Mouse (Mus musculus) stomach, embryonic 16.5 days (tissue): ENCODE data around the gene Ifit3b. TPM values are rescaled to one million over a fixed set of nuclear protein-coding genes. Genes with fewer than 3 reads are reported as not detected.
"Not testable (repeated sequence)": the region's sequence is repeated elsewhere in the genome, so short reads cannot be mapped to it uniquely, and the experiment has no call there.

Experiments
- ATAC-seq: fragments of 200-750 bp; cut with Nextera tagmentation; 2 replicates; pipeline ENCODE4 v1.8.0; 2017; ENCODE audit warnings: moderate number of reproducible peaks, moderate TSS enrichment; ENCODE audit not compliant: insufficient read depth, low FRiP score
- H3K27ac ChIP-seq: fragments of 300-500 bp; sonication (generic); 2 replicates; pipeline ENCODE4 v1.5.1; 2014; ENCODE audit warnings: low read length
- H3K27me3 ChIP-seq: fragments of 300-500 bp; sonication (generic); 2 replicates; pipeline ENCODE4 v1.6.1; 2014; ENCODE audit warnings: low read length, control low read depth, mixed read lengths; ENCODE audit not compliant: control insufficient read depth, insufficient read depth
- H3K36me3 ChIP-seq: fragments of 300-500 bp; sonication (generic); 2 replicates; pipeline ENCODE4 v1.6.1; 2014; ENCODE audit warnings: low read length; ENCODE audit not compliant: control insufficient read depth, insufficient read depth
- H3K4me1 ChIP-seq: fragments of 300-500 bp; sonication (generic); 2 replicates; pipeline ENCODE4 v1.6.1; 2014; ENCODE audit warnings: low read length, control low read depth, mixed read lengths; ENCODE audit not compliant: control insufficient read depth, insufficient read depth
- H3K4me2 ChIP-seq: fragments of 300-500 bp; sonication (generic); 2 replicates; pipeline ENCODE4 v1.6.1; 2014; ENCODE audit warnings: low read depth, low read length, mixed read lengths
- H3K4me3 ChIP-seq: fragments of 300-500 bp; sonication (generic); replicated peaks from 2 replicates; pipeline ENCODE4 v1.5.1; 2014; ENCODE audit warnings: mild to moderate bottlenecking, low read length
- H3K9ac ChIP-seq: fragments of 300-500 bp; sonication (generic); 2 replicates; pipeline ENCODE4 v1.6.1; 2014; ENCODE audit warnings: low read length
- H3K9me3 ChIP-seq: fragments of 300-500 bp; sonication (generic); replicated peaks from 2 replicates; pipeline ENCODE4 v1.6.1; 2016; ENCODE audit warnings: low read length, control low read depth; ENCODE audit not compliant: control insufficient read depth
- WGBS: fragments of 180-500 bp; shearing (Covaris S2); extraction: QIAGEN DNeasy Blood & Tissue Kit; methylation state at CpG from one replicate; pipeline ENCODE4 v1.1.7; 2014; 5-methylcytosine and 5-hydroxymethylcytosine counted together
- polyA plus RNA-seq: library from polyadenylated mRNA; unstranded; fragments of >200 nt; fragmentation: Nextera tagmentation; extraction: Ambion mirVana; gene quantifications from 2 replicates; pipeline ENCODE4 v1.2.1, GENCODE M21; 2015

Gene Ifit3b
- 0.17 and 0.30 TPM in 2 replicates for polyA plus RNA-seq

DNA sequence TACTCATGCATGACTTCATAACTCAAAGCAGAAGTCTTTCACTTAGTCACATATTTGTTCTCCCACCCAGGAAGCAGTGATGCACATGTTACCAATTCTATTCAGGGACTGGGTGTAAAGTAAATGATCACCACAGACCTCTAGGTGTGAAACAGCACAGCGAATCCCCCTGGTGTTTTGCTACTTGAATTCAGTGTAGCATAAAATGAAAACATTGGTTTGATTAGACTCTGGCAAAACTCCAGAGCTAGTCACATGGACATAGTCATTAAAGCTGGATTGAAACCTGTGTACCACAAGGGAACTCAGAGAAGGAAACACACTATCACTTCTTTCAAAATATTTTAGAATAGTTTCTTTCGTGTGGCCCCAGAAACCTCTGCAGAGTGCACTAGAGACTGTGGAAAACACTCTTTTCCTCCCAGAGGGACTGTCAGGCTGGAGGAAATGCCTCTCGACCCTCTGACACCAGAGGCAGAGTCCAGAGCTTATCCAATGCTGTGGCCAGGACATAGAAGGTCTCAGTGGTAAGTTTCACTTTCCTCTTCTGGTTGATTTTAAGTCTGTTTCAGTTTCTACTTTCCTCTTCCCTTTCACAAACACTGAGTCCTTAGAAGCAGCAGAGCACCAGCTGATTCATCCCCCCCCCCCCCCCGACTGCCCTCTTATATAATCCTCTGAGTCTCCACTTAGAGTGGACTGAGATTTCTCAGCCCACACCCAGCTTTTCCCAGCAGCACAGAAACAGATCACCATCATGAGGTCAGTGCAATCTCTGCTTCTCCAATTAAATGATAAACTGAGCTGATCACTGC is at the start of gene Ifit3b:
Gene Ifit3b, plus strand, starts transcription at position 734 of the 815 bp plus-strand sequence.
- H3K4me2 ChIP-seq, H3K36me3 ChIP-seq, H3K4me3 ChIP-seq, H3K27ac ChIP-seq, H3K9me3 ChIP-seq, H3K4me1 ChIP-seq, H3K9ac ChIP-seq, H3K27me3 ChIP-seq: not testable (repeated sequence)
- 31% methylated on average over 4 of the region's 4 CpGs for WGBS
- peak; percentile 75 for ATAC-seq

DNA sequence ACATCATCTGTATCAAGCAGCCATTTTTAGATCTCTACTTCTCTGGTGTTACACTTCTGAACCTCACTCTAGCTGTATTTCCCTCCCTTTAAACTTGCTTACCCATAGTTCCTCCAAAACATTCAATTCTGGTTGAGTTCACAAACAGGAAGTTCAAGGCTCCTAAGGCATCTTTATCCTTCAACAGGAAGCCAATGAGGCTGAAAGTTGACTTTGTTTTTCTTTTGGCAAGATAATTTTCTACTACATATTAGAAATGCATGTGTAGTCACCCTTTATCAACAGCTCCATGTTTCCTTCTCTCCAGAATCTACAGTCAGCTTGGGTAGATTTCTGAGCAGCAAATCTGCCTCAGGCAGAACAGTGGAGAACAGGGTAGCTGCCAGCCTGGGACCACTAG is 45.2 kb upstream of the Ifit3b start:
- no peaks in the 10 kb centered on the region for H3K4me1 ChIP-seq
- H3K4me2 ChIP-seq: no peak overlapping the region
- H3K9me3 ChIP-seq: no peaks in the 10 kb centered on the region
- H3K4me3 ChIP-seq: no peak overlapping the region
- ATAC-seq: no peak
- no peaks in the 10 kb centered on the region for H3K27me3 ChIP-seq
- no peak overlapping the region for H3K27ac ChIP-seq
- no peaks in the 10 kb centered on the region for H3K36me3 ChIP-seq
- no peak overlapping the region for H3K9ac ChIP-seq

DNA sequence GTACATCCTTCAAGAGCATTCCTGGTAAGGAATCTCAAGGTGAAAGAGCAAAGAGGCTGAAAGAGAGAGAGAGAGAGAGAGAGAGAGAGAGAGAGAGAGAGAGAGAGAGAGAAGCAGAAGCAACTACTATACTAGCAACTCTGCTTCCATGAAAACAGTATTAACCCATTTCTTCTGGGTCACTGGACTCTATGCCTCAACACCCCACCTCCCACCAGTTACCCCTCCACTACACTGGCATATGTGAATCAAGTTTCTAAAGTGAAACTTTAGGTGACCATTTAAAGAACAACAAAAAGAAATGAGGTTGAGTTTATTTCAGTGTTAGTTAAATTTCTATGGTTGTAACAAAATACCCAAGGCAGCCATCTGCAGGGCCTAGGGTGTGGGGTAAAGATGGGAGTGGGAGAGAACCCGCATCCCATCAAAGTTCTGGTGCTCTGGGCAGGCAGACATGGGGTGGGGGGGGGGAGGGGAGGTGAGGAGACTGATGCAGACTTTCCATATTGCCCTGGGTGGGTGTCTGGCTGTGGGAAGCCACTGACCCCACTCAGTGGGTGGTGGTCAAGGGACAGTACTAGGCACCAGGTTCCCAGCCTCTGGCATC is 41.5 kb upstream of the Ifit3b start:
- no peak for ATAC-seq
- Histone ChIP-seq H3K4me1 (no peaks in the 10 kb centered on the region), H3K4me3 (no peak overlapping the region), H3K27me3 (no peaks in the 10 kb centered on the region), H3K4me2 (no peak overlapping the region), H3K9me3 (no peaks in the 10 kb centered on the region), H3K27ac (no peak overlapping the region), H3K36me3 (no peaks in the 10 kb centered on the region), H3K9ac (no peak overlapping the region)
- WGBS: 84% methylated on average over 1 of the region's 1 CpGs

DNA sequence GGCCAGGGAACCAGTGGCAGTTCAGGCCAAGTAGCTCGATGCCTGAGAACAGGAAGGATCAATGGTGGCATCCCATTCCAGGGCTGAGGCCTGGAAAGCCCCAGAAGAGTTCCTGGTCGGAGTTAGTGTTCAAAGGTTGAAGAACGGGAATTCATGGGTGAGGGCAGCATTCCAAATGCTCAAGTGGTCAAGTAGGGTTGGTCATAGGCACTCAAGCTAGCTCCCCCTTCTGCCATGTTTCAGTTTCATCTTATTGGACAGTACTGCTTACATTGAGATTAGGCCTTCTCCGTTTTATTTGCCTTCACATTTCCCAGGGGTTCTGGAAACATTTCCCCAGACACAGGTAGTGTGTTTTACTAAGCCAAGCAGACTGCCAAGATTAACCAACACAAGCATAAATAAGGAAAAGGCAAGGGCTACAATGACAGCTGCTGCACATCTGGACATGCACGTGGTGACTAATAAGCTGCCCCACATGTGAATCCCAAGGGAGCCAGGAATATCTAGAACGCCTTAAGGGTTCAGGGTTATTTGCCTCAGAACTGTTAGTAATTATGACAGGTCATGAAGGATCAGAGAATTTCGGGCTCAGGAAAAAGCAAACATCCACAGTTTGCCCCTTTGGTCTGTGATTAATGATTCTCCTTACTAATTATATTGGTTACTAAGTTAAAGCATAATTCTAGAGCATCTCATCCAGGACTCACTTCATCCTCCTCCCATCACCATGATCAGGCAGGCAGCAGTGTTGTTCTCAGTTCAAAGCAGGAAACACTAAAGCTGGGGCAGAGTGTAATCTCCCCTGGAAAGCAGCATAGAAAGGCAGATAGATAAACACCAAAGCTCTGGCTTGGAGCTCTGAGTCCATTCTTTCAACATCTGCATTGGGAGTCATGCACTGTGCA is 38.5 kb upstream of the Ifit3b start:
- no peak overlapping the region for H3K4me3 ChIP-seq
- H3K27me3 ChIP-seq: no peaks in the 10 kb centered on the region
- 54% methylated on average over 7 of the region's 7 CpGs for WGBS
- no peak overlapping the region for H3K4me2 ChIP-seq
- no peak overlapping the region for H3K9ac ChIP-seq
- H3K9me3 ChIP-seq: no peaks in the 10 kb centered on the region
- no peaks in the 10 kb centered on the region for H3K4me1 ChIP-seq
- H3K36me3 ChIP-seq: no peaks in the 10 kb centered on the region
- no peak overlapping the region for H3K27ac ChIP-seq
- ATAC-seq: no peak

DNA sequence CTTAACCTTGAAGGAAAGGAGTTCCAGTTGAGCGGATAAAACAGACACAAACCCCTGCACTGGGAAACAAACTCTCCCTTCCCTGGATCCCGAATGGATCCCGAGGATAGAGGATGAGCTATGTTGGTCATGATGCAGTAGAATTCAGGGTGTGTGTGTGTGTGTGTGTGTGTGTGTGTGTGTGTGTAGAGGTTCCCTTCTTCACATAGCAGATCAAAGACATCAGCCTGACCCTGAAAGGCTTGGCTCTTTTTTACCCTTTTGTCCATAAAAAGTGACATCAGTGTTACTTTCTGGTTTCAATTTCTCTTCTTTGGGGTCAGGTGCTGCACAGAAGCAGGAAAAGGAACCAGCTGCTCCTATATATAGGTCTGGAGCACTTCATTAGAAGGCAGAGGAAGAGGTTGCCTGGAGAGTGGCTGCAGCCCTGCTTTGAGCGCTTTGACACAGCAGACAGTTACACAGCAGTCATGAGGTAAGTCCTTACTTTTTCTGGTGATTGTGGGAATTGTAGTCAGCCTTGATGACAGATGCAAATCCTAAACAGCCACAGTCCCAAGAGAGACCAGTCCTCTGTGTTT is 37.8 kb upstream of the Ifit3b start:
- WGBS: 61% methylated on average over 4 of the region's 4 CpGs
- no peak overlapping the region for H3K4me2 ChIP-seq
- ATAC-seq: no peak

DNA sequence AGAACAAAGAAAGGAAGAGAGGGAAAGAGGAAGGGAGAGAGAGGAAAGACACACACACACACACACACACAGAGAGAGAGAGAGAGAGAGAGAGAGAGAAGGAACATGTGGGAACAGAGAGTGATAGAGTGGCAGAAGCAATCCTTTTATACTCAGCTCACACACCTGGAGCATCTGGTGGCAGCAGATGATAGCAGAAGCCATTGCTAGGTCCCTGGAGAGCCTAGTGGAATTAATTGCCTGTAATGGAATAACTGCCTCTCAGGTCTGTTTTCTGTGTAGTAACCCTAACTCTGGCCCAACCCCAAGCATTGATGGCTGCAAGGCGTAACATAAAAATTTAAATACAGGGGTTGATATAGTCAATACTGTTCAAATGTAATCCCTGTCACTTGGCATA is 36.7 kb upstream of the Ifit3b start:
- no peak overlapping the region for H3K4me3 ChIP-seq
- WGBS: 84% methylated on average over 1 of the region's 1 CpGs
- no peak overlapping the region for H3K27ac ChIP-seq
- H3K4me2 ChIP-seq: no peak overlapping the region
- no peaks in the 10 kb centered on the region for H3K36me3 ChIP-seq
- ATAC-seq: no peak
- no peaks in the 10 kb centered on the region for H3K9me3 ChIP-seq
- no peaks in the 10 kb centered on the region for H3K27me3 ChIP-seq
- no peak overlapping the region for H3K9ac ChIP-seq
- no peaks in the 10 kb centered on the region for H3K4me1 ChIP-seq

More for the DNA sequence above, 37.8 kb upstream of the Ifit3b start:
- H3K27me3 ChIP-seq: no peaks in the 10 kb centered on the region
- H3K36me3 ChIP-seq: no peaks in the 10 kb centered on the region
- H3K27ac ChIP-seq: no peak overlapping the region
- no peaks in the 10 kb centered on the region for H3K9me3 ChIP-seq
- no peak overlapping the region for H3K9ac ChIP-seq
- H3K4me3 ChIP-seq: no peak overlapping the region
- no peaks in the 10 kb centered on the region for H3K4me1 ChIP-seq

DNA sequence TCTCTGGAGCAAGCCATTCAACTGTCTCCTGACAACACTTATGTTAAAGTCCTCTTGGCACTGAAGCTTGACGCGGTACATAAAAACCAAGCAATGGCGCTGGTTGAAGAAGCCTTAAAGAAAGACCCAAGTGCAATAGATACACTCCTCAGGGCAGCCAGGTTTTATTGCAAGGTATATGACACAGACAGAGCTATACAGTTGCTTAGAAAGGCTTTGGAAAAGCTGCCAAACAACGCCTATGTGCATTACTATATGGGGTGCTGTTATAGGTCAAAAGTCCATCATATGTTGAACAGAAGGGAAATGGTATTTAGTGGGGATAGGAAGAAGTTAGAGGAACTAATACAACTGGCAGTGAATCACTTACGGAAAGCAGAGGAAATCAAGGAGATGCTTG is 34.1 kb upstream of the Ifit3b start:
- no peaks in the 10 kb centered on the region for H3K4me1 ChIP-seq
- no peak overlapping the region for H3K27ac ChIP-seq
- no peaks in the 10 kb centered on the region for H3K9me3 ChIP-seq
- no peak overlapping the region for H3K4me2 ChIP-seq
- no peak for ATAC-seq
- no peaks in the 10 kb centered on the region for H3K27me3 ChIP-seq
- H3K36me3 ChIP-seq: no peaks in the 10 kb centered on the region
- H3K9ac ChIP-seq: no peak overlapping the region
- no peak overlapping the region for H3K4me3 ChIP-seq
- WGBS: 93% methylated on average over 5 of the region's 5 CpGs

DNA sequence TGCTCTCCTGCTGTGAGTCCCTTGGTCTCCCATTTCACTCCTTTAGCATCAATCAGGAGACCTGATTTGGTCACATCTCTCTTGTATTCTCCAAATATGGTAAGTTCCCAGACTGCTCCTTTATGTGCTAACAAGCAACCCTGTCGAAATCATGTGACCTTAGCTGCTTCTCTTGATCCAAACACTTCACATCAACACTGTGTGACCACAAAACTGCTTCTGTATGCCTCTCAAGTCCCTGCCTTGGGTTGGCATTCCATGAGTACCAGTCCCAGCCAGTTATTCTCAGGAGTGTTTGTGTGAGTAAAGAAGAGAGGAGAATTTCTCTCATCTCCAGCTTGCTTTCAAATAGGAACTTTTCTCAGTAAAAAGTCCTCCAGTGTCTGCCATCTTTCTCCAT is 30.6 kb upstream of the Ifit3b start:
- Histone ChIP-seq H3K27me3 (no peaks in the 10 kb centered on the region), H3K9me3 (no peaks in the 10 kb centered on the region), H3K27ac (no peak overlapping the region), H3K4me2 (no peak overlapping the region), H3K4me1 (no peaks in the 10 kb centered on the region), H3K36me3 (no peaks in the 10 kb centered on the region), H3K9ac (no peak overlapping the region), H3K4me3 (no peak overlapping the region)
- 71% methylated on average over 1 of the region's 1 CpGs for WGBS
- ATAC-seq: no peak
